Mouse (Mus musculus) forebrain, embryonic 16.5 days (tissue): ENCODE measurements around the gene Krtap5-5. TPM values are rescaled to one million over a fixed set of nuclear protein-coding genes. Genes with fewer than 3 reads are reported as not detected.
"Not testable (repeated sequence)": the region's sequence is repeated elsewhere in the genome, so short reads cannot be mapped to it uniquely, and the experiment has no call there.

Source experiments
- ATAC-seq: fragments of 200-750 bp; cut with Nextera tagmentation; 2 replicates; pipeline ENCODE4 v1.8.0; 2017; ENCODE audit warnings: mild to moderate bottlenecking, moderate library complexity
- H3K27ac ChIP-seq: fragments of 300-500 bp; sonication (generic); 2 replicates; pipeline ENCODE4 v1.5.1; 2014; ENCODE audit warnings: low read length, control low read depth
- H3K27me3 ChIP-seq: fragments of 300-500 bp; sonication (generic); replicated peaks from 2 replicates; pipeline ENCODE4 v1.6.1; 2014; ENCODE audit warnings: low read length; ENCODE audit not compliant: control insufficient read depth, insufficient read depth
- H3K36me3 ChIP-seq: fragments of 300-500 bp; sonication (generic); 2 replicates; pipeline ENCODE4 v1.6.1; 2014; ENCODE audit not compliant: control insufficient read depth, insufficient read depth
- H3K4me1 ChIP-seq: fragments of 300-500 bp; sonication (generic); replicated peaks from 2 replicates; pipeline ENCODE4 v1.6.1; 2014; ENCODE audit warnings: low read length; ENCODE audit not compliant: control insufficient read depth, insufficient read depth
- H3K4me2 ChIP-seq: fragments of 300-500 bp; sonication (generic); 2 replicates; pipeline ENCODE4 v1.6.1; 2014; ENCODE audit warnings: mild to moderate bottlenecking, low read length, control low read depth
- H3K4me3 ChIP-seq: fragments of 300-500 bp; sonication (generic); replicated peaks from 2 replicates; pipeline ENCODE4 v1.5.1; 2014; ENCODE audit warnings: mild to moderate bottlenecking, low read length, control low read depth
- H3K9ac ChIP-seq: fragments of 300-500 bp; sonication (generic); replicated peaks from 2 replicates; pipeline ENCODE4 v1.6.1; 2014; ENCODE audit warnings: low read depth, low read length, control low read depth
- H3K9me3 ChIP-seq: fragments of 300-500 bp; sonication (generic); 2 replicates; pipeline ENCODE4 v1.6.1; 2016; ENCODE audit warnings: low read length; ENCODE audit not compliant: control insufficient read depth
- WGBS: fragments of 180-500 bp; shearing (Covaris S2); extraction: QIAGEN DNeasy Blood & Tissue Kit; methylation state at CpG from one replicate; pipeline ENCODE4 v1.1.7; 2014; 5-methylcytosine and 5-hydroxymethylcytosine counted together
- polyA plus RNA-seq: library from polyadenylated mRNA; unstranded; fragments of >200 nt; fragmentation: Nextera tagmentation; extraction: Ambion mirVana; gene quantifications from 2 replicates; pipeline ENCODE4 v1.2.1, GENCODE M21; 2015

Gene Krtap5-5
- polyA plus RNA-seq, 1 experiment from 2014 or later: not detected

DNA sequence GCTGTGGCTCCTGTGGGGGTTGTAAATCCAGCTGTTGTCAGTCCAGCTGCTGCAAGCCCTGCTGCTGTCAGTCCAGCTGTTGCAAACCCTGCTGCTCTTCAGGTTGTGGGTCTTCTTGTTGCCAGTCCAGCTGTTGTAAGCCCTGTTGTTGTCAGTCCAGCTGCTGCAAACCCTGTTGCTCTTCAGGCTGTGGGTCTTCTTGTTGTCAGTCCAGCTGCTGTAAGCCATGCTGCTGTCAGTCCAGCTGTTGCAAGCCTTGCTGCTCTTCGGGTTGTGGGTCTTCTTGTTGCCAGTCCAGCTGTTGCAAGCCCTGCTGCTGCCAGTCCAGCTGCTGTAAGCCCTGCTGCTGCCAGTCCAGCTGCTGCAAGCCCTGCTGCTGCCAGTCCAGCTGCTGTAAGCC, 17.6 kb downstream of the Krtap5-5 start:
- H3K27ac ChIP-seq, H3K27me3 ChIP-seq, H3K36me3 ChIP-seq, H3K9me3 ChIP-seq, H3K4me1 ChIP-seq, H3K4me2 ChIP-seq, H3K9ac ChIP-seq, H3K4me3 ChIP-seq, ATAC-seq: not testable (repeated sequence)
- WGBS: 41% methylated on average over 1 of the region's 1 CpGs

DNA sequence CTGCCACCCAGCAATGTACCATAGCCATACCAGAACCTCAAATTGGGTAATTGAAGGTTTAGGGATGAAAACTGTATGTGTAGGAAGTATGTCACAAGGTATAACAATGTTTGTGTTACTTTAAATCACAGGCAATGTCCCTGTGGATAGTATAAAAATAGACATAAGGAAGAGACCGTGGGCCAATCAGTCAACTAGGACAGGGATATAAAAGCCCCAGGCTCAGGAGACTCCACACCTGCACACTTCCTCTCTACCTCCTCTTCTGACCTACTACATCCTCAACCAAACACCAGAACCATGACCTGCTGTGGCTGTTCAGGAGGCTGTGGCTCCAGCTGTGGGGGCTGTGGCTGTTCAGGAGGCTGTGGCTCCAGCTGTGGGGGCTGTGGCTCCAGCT, 18.2 kb downstream of the Krtap5-5 start, which contains the start of gene Gm7579:
Gm7579 (plus strand) TSS at position 301 of the 400 bp plus-strand sequence.
- no peaks in the 10 kb centered on the region for H3K9me3 ChIP-seq
- WGBS: 70% methylated on average over 1 of the region's 1 CpGs
- no peaks in the 10 kb centered on the region for H3K27me3 ChIP-seq
- H3K4me2 ChIP-seq: no peak within 1 kb of the TSS
- no peaks in the 10 kb centered on the region for H3K36me3 ChIP-seq
- no peak for ATAC-seq
- no peak within 1 kb of the TSS for H3K9ac ChIP-seq
- no peaks in the 10 kb centered on the region for H3K4me1 ChIP-seq
- no peak within 1 kb of the TSS for H3K4me3 ChIP-seq
- no peak within 1 kb of the TSS for H3K27ac ChIP-seq

DNA sequence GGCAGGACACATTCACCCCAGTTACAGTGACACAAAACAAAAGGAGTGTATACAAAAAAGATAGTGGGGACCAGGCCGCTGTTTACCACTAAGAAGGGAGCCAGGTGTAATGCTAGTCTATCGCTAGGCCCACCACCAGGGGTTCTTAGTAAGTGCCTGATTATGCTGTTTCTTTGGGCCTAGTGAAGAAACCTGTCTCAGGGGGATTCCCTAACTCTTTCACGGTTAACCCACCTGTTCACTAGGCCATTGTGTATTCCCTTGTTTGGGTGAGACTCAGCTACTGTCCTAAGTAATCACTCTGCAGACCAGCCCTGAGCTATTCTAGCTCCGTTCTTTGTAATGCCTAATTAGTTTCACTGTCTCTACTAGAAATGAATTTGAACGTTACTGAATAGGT, 22.9 kb downstream of the Krtap5-5 start:
- not testable (repeated sequence) for H3K36me3 ChIP-seq, H3K4me3 ChIP-seq, H3K9ac ChIP-seq, H3K27ac ChIP-seq, H3K27me3 ChIP-seq, H3K4me2 ChIP-seq, H3K4me1 ChIP-seq, ATAC-seq, H3K9me3 ChIP-seq
- WGBS: 55% methylated on average over 5 of the region's 5 CpGs

DNA sequence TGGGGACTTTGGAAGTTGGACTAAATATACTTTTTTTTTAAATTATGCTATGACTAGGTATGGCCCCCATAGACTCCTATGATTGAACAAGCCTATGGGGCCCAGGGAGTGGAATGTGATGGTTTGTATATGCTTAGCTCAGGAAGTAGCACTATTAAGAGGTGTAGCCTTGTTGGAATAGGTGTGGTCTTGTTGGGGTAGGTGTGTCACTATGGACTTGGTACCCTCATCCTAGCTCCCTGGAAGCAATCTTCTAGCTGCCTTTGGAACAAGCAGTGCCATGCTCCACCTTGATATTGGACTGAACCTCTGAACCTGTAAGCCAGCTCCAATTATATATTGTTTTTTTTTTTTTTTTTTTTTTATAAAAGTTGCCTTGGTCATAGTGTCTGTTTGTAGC, 24.3 kb downstream of the Krtap5-5 start:
- H3K4me1 ChIP-seq: no peaks in the 10 kb centered on the region
- no peak overlapping the region for H3K27ac ChIP-seq
- 0 out of 2 replicates have a peak, but pooled peaks cover 2% of the 10 kb centered on the region for H3K27me3 ChIP-seq
- no peaks in the 10 kb centered on the region for H3K36me3 ChIP-seq
- no peak overlapping the region for H3K9ac ChIP-seq
- no peak overlapping the region for H3K4me2 ChIP-seq
- no peak overlapping the region for H3K4me3 ChIP-seq
- no peaks in the 10 kb centered on the region for H3K9me3 ChIP-seq
- ATAC-seq: no peak

DNA sequence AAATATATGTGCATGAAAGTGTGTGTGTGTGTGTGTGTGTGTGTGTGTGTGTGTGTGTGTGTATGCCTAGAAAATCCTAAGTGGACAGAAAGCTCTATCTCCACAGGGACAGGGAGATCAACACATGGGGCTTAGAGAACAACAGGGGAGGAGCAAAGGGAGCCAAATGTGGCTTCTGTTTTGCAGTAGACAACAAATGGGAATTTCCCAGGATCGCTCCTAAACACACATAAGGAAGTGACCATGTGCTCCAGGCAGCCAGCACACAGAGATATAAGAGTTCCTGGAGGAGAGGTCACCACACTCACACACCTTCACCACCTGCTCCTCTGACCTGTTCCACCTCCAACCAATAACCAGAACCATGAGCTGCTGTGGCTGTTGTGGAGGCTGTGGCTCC, 28.7 kb downstream of the Krtap5-5 start, which contains the start of gene Krtap5-3:
Krtap5-3 (plus strand) TSS at position 301 of the 400 bp plus-strand sequence.
- Histone ChIP-seq H3K27ac (no peak within 1 kb of the TSS), H3K9me3 (no peaks in the 10 kb centered on the region), H3K4me2 (no peak within 1 kb of the TSS), H3K9ac (no peak within 1 kb of the TSS), H3K27me3 (0 out of 2 replicates have a peak, but pooled peaks cover 2% of the 10 kb centered on the region), H3K4me1 (no peaks in the 10 kb centered on the region), H3K4me3 (no peak within 1 kb of the TSS), H3K36me3 (no peaks in the 10 kb centered on the region)
- ATAC-seq: no peak
- WGBS: 79% methylated on average over 1 of the region's 1 CpGs

DNA sequence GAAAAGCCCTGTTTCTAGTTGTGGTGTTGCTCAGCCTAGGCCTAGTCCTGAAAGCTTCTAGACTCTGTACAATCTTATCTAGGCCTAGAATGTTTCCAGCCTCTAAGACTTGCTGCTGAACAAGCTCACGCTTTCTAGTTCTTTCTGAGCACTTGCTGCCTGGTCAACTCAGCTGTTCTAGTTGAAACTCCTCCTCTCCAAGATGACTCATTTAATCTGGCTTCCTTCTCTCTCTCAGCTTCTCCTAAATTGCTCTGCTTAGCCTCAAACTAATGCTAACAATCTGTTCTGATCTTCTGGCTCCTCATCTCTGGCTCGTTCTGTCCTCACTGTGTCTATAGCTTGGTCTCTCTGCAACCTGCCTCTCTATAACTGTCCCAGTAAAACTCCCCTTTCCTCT, 31.0 kb downstream of the Krtap5-5 start:
- no peaks in the 10 kb centered on the region for H3K4me1 ChIP-seq
- H3K27me3 ChIP-seq: 0 out of 2 replicates have a peak, but pooled peaks cover 2% of the 10 kb centered on the region
- no peak overlapping the region for H3K4me3 ChIP-seq
- no peaks in the 10 kb centered on the region for H3K36me3 ChIP-seq
- H3K9me3 ChIP-seq: no peaks in the 10 kb centered on the region
- H3K9ac ChIP-seq: no peak overlapping the region
- WGBS: 75% methylated on average over 2 of the region's 2 CpGs
- no peak for ATAC-seq
- H3K4me2 ChIP-seq: no peak overlapping the region
- H3K27ac ChIP-seq: no peak overlapping the region

DNA sequence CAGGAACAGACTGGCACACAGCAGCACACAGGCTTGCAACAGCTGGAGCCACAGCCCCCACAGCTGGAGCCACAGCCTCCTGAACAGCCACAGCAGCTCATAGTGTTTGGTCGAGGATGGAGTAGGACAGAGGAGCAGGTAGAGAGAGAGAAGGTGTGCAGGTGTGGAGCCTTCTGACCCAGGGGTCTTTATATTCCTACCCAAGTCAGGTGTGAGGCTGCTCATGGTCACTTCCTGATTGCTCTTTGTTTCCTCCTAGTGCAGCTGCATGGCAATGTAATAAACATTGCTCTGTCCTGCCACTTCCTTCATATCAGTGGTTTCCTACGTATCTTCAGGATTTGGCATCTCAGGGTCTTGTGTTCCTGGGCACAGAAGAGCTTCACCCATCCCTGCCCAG, 39.5 kb downstream of the Krtap5-5 start, which contains the start of gene Gm10153:
Gm10153 (minus strand) TSS at position 101 of the 400 bp plus-strand sequence.
- H3K9ac ChIP-seq: no peak within 1 kb of the TSS
- H3K4me1 ChIP-seq: no peaks in the 10 kb centered on the region
- no peak within 1 kb of the TSS for H3K27ac ChIP-seq
- H3K4me3 ChIP-seq: no peak within 1 kb of the TSS
- no peaks in the 10 kb centered on the region for H3K27me3 ChIP-seq
- no peak for ATAC-seq
- H3K36me3 ChIP-seq: no peaks in the 10 kb centered on the region
- WGBS: 54% methylated on average over 2 of the region's 2 CpGs
- H3K4me2 ChIP-seq: no peak within 1 kb of the TSS
- H3K9me3 ChIP-seq: no peaks in the 10 kb centered on the region

DNA sequence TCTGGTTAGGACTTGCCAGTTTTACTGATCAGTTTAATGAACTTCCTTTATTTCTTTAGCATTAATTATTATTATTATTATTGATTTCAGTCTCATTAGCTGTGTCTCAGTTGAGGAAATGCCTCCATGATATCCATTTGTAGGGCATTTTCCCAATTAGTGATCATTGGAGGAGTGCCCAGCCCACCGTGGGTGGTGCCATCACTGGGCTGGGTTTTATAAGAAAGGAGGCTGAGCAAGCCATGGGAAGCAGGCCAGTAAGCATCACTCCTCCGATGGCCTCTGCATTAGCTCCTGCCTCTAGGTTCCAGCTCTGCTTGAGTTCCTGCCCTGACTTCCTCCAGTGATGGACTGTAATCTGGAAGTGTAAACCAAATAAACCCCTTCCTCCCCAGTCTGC, 41.6 kb downstream of the Krtap5-5 start:
- no peak overlapping the region for H3K9ac ChIP-seq
- whole genome bisulfite sequencing: 32% methylated on average over 2 of the region's 2 CpGs

DNA sequence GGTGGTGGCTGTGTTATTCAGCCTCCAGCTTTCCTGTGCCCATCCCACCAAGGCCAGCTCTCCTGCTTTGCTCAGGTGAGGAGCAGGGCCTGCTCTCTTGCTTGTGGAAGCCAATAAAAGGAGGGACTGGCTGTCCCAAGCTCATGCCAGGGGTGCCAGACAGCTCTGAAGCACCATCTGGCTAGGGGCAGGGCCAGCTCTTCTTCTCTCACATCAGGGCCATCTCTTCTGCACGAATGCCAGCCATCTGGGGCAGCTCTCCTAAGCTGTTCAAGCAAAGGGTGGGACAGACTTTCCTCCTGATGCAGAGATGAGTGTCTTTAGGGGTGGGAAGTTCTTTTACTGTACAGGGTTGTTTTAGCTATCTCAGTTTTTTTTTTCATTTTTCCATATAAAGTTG, 48.8 kb downstream of the Krtap5-5 start:
- H3K27ac ChIP-seq: no peak overlapping the region
- H3K36me3 ChIP-seq: no peaks in the 10 kb centered on the region
- 47% methylated on average over 1 of the region's 1 CpGs for WGBS
- no peaks in the 10 kb centered on the region for H3K4me1 ChIP-seq
- no peak overlapping the region for H3K9ac ChIP-seq
- H3K27me3 ChIP-seq: no peaks in the 10 kb centered on the region
- H3K4me2 ChIP-seq: no peak overlapping the region
- H3K4me3 ChIP-seq: no peak overlapping the region
- H3K9me3 ChIP-seq: no peaks in the 10 kb centered on the region
- no peak for ATAC-seq

More for the DNA sequence above, 41.6 kb downstream of the Krtap5-5 start:
- H3K4me3 ChIP-seq: no peak overlapping the region
- H3K4me1 ChIP-seq: no peaks in the 10 kb centered on the region
- no peaks in the 10 kb centered on the region for H3K27me3 ChIP-seq
- no peaks in the 10 kb centered on the region for H3K36me3 ChIP-seq
- H3K27ac ChIP-seq: no peak overlapping the region
- ATAC-seq: no peak
- H3K9me3 ChIP-seq: no peaks in the 10 kb centered on the region
- no peak overlapping the region for H3K4me2 ChIP-seq
